Mouse (Mus musculus) cerebellum, adult 9-10 months (tissue): ENCODE results near the gene Parp1.

Source experiments
- DNase-seq: peaks from one replicate; pipeline ENCODE4 v3.0.0; 2022

The Parp1 gene

GRCm38 (mm10) chr1:180639416-180640401 lies 71.0 kb downstream of the Parp1 start:
- DNase-seq, result no peak

GRCm38 (mm10) chr1:180640605-180641125 lies 71.9 kb downstream of the Parp1 start:
- peak; percentile 48 for DNase-seq

- DNase-seq, result peak; percentile 88
Measured at GRCm38 (mm10) chr1:180641137-180641517, 72.4 kb downstream of the Parp1 start, which contains the start of gene Lin9. Gene Lin9 (plus strand): TSS chr1:180641150.

DNA sequence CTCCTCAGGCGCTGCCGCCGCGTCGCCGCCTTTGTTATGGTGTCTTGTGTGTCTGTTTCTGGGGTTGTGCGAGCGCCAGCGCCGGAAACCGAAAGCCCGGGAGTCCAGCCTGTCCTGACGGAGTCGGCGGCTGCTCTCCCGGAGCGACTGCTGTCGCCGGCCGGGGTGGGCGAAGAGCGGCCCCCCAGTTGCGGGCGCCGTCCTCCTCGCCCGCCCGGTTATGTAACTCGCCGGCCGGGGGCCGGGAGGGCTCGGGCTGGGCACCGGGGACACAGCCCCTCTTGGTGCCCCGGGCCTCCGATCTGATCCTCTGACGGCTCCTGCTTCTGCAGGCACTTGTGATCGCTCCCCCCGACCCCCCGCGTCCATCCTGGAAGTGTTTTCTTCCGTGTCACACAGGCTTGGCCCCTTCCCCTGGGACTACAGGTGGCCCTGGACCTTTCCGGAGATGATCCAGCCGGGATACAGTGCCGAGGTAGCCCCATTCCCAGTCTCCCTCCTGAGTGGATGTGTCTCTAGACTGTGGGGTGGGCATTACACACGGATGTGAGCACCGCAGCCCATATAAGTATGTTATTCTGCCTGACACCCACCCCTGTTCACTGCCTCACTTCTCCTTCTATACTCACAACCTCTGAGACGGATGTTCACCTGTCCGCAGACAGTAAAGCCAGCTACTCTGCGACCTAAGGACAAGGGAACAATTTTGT lies 72.9 kb downstream of the Parp1 start:
- peak; percentile 33 for DNase-seq

DNA sequence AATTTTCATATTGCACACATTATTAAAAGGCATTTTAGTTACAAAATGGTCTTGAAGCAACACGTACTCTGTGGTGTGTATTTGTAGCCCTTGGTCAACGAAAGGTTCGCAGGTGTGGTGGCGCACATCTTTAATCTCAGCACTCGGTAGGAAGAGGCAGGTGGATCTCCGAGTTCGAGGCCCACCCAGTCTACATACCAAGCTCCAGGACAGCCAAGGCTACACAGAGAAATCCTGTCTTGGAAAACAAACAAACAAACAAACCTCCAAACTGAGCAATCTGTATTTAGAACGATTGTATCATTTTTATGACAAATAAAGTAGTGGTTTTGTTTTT lies 73.5 kb downstream of the Parp1 start:
- no peak for DNase-seq
